Mouse (Mus musculus): ENCODE results near the gene Stim2. TPM values are rescaled to one million over a fixed set of nuclear protein-coding genes. Genes with fewer than 3 reads are reported as not detected.

Stim2 gene
- polyA plus RNA-seq, 1 experiment from 2014 or later: 16.8 TPM

DNA sequence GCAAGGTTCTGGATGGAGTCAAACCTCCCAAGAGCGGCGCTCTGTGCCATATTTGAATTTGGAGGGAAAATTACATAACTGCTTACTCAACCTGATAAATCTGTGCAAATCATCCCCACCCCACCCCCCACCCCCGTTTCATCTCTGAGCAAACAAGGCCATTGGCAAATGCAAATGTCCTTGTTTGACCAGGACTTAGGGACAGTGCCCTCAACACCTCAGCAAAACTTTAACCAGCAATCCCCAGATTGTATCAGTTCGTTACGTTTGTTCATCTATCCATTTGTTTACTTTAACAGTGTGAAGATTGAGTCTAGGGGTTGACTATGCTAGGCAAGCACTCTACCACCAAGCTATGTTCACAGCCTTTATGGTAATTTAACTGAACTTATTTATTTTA is 32.6 kb upstream of the Stim2 start:
- H3K9me3 ChIP-seq: no peaks in the 10 kb centered on the region
- WGBS: 91% methylated on average over 5 of the region's 5 CpGs
- ATAC-seq (ENCODE audit: insufficient number of reproducible peaks, insufficient read depth, low FRiP score, low TSS enrichment, low read depth): no peak

DNA sequence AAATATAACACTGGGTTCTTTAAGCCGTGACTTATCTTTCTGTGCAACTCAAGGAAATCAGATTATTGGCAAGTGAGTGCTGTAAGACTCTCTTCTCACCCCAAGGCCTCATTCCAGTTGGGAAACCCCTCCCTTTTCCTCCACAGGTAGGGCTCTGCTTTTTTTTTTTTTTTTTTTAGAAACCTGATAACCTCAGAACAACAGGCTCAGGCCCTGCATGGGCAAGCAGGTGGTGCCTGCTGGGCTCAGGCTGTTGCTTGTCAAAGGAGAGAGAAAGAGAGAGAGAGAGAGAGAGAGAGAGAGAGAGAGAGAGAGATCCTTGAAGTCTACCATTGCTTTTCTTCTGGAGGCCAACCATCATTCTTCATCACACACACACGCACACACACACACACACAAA is 30.7 kb upstream of the Stim2 start:
- no peak overlapping the region for H3K4me3 ChIP-seq (replicated peaks)
- no peaks in the 10 kb centered on the region for H3K36me3 ChIP-seq
- 89% methylated on average over 2 of the region's 2 CpGs for WGBS
- no peak overlapping the region for H3K9ac ChIP-seq (replicated peaks)
- H3K27ac ChIP-seq: no peak overlapping the region
- ATAC-seq (ENCODE audit: insufficient number of reproducible peaks, insufficient read depth, low FRiP score, low TSS enrichment, low read depth): no peak
- H3K9me3 ChIP-seq: no peaks in the 10 kb centered on the region
- H3K4me1 ChIP-seq (replicated peaks): no peaks in the 10 kb centered on the region
- H3K4me2 ChIP-seq: no peak overlapping the region
- no peaks in the 10 kb centered on the region for H3K27me3 ChIP-seq

More for the DNA sequence above, 32.6 kb upstream of the Stim2 start:
- Histone ChIP-seq H3K36me3 (no peaks in the 10 kb centered on the region), H3K27ac (no peak overlapping the region), H3K4me1 (replicated peaks) (no peaks in the 10 kb centered on the region), H3K27me3 (no peaks in the 10 kb centered on the region), H3K4me3 (replicated peaks) (no peak overlapping the region), H3K9ac (replicated peaks) (no peak overlapping the region), H3K4me2 (no peak overlapping the region)

DNA sequence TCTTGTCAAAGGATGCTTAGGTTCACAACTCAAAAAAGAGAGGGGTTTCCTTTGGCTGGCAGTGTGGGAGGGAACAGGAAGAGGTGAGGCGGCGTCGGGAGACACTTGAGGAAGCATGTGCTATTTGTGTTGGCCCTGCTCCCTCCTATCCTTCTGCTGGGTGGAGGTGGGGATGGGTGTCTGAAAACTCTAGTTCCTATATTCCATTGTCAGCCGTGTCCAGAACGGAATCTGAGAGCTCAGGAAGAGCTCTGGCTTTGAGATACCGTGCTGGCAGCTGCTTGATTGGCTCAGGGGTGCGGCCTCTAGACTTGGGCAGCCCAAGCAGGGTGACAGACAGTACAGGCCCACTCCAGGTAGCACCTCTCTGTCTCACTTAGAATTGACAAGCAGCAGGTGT is 28.1 kb upstream of the Stim2 start:
- 82% methylated on average over 7 of the region's 7 CpGs for WGBS
- Histone ChIP-seq H3K4me3 (replicated peaks) (no peak overlapping the region), H3K4me2 (no peak overlapping the region), H3K27me3 (no peaks in the 10 kb centered on the region), H3K4me1 (replicated peaks) (no peaks in the 10 kb centered on the region), H3K9me3 (no peaks in the 10 kb centered on the region), H3K27ac (no peak overlapping the region), H3K9ac (replicated peaks) (no peak overlapping the region), H3K36me3 (no peaks in the 10 kb centered on the region)
- no peak for ATAC-seq (ENCODE audit: insufficient number of reproducible peaks, insufficient read depth, low FRiP score, low TSS enrichment, low read depth)

DNA sequence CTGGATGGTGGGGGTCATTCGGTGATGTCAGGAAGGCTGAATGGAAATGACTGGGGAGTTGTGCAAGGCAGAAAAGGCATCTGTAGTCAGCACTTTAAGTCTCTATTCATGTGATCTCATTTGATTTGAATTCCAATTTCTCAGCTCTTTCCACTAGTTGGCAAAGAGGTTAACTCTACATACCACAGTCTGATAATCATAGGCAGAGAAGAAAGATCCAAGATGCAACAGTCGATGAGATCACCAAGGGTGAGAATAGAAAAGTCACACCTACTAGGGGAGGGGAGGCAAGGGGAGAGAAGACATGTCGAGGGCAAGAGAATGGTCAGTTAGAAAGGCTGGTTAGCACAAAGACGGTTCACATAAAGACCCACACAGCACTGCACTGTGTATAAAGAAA is 27.1 kb upstream of the Stim2 start:
- 86% methylated on average over 4 of the region's 4 CpGs for WGBS
- no peak overlapping the region for H3K27ac ChIP-seq
- no peaks in the 10 kb centered on the region for H3K27me3 ChIP-seq
- no peaks in the 10 kb centered on the region for H3K4me1 ChIP-seq (replicated peaks)
- H3K9me3 ChIP-seq: no peaks in the 10 kb centered on the region
- no peaks in the 10 kb centered on the region for H3K36me3 ChIP-seq
- ATAC-seq (ENCODE audit: insufficient number of reproducible peaks, insufficient read depth, low FRiP score, low TSS enrichment, low read depth): no peak
- no peak overlapping the region for H3K4me3 ChIP-seq (replicated peaks)
- H3K4me2 ChIP-seq: no peak overlapping the region
- no peak overlapping the region for H3K9ac ChIP-seq (replicated peaks)

DNA sequence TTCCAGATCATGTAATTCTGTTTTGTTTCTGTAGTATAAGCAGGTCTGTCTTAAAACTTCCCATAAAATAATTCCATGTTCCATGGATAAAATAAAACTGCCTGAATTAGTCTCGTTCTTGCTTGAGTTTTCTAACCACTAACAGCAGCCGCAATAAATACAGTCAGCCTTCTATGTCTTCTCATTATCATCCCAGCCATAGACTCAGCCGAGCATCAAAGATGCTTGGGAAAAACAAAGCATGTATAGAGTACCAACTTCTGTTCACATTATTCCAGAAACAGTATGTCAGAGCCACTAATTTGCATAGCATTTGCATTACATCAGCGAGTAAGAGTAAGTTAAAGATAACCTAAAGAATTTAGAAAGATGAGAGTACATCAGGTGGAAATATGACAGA is 25.4 kb upstream of the Stim2 start:
- Histone ChIP-seq H3K4me1 (replicated peaks) (no peaks in the 10 kb centered on the region), H3K9ac (replicated peaks) (no peak overlapping the region), H3K36me3 (no peaks in the 10 kb centered on the region), H3K4me3 (replicated peaks) (no peak overlapping the region), H3K27ac (no peak overlapping the region), H3K4me2 (no peak overlapping the region), H3K27me3 (no peaks in the 10 kb centered on the region), H3K9me3 (no peaks in the 10 kb centered on the region)
- no peak for ATAC-seq (ENCODE audit: insufficient number of reproducible peaks, insufficient read depth, low FRiP score, low TSS enrichment, low read depth)
- WGBS: 80% methylated on average over 4 of the region's 4 CpGs

DNA sequence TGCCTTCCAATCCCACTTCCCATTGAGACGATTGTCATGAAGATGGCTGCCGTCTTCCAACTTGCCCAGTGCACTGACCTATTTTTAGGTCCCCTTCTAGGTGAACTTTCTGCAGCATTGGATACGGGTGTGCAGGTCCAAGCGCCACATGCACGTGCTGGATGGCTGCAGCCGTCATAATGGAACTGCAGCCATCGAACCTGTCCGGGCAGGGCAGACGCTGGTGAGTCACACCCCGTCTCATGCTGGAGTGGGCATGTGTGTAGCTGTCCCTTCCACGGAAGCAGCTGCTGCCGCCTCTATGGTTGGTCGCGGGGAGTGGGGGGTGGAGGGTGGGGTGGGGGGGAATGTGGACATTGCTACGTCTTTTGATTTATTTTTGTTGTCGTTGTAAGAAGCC is 21.8 kb upstream of the Stim2 start:
- no peak overlapping the region for H3K4me2 ChIP-seq
- no peaks in the 10 kb centered on the region for H3K36me3 ChIP-seq
- H3K9ac ChIP-seq (replicated peaks): no peak overlapping the region
- no peak overlapping the region for H3K27ac ChIP-seq
- no peaks in the 10 kb centered on the region for H3K9me3 ChIP-seq
- no peak overlapping the region for H3K4me3 ChIP-seq (replicated peaks)
- no peak for ATAC-seq (ENCODE audit: insufficient number of reproducible peaks, insufficient read depth, low FRiP score, low TSS enrichment, low read depth)
- no peaks in the 10 kb centered on the region for H3K4me1 ChIP-seq (replicated peaks)
- H3K27me3 ChIP-seq: no peaks in the 10 kb centered on the region
- WGBS: 86% methylated on average over 16 of the region's 16 CpGs

DNA sequence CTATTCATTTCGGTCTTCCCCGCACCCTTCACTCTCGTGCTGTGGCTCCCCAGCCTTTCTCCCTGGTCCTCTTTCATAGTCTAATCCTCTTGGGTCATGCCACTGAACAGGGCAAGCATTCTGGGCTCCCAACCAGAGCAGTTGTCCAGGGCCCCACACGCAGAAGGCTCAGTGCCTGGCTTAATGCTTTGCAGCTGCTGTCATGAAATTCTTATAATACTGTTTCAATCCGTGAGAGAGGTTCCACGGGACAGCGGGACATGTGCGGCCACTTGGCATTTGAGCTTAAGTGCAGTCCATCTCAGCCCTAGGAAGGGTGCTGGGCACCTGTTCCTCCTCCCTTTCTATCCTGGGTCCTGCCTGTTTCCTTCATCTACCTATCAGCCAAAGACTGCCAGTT is 21.2 kb upstream of the Stim2 start:
- 73% methylated on average over 8 of the region's 8 CpGs for WGBS
- ATAC-seq (ENCODE audit: insufficient number of reproducible peaks, insufficient read depth, low FRiP score, low TSS enrichment, low read depth): peak; percentile 52; the same call in 1 of the 2 replicates

DNA sequence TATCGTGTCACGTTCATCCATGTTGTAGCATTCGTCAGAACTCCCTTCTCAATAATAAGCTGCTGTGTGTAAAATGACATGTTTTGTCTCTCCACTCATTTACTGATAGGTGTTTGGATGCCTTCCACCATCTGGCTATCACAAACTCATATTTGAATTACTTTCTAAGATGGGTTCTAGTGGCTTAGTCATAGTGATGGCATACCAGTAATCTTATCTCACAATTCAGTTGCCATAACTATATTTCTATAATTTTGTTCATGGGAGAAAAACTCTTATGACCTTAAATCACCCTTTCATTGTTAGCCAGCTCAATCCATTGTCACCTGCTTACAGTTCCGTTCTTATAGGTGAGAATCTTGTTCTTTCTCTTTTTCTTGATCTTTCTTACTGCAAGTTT is 14.9 kb upstream of the Stim2 start:
- Histone ChIP-seq H3K9me3 (no peaks in the 10 kb centered on the region), H3K4me3 (replicated peaks) (no peak overlapping the region), H3K4me2 (no peak overlapping the region), H3K4me1 (replicated peaks) (no peaks in the 10 kb centered on the region), H3K27ac (no peak overlapping the region), H3K27me3 (no peaks in the 10 kb centered on the region; the same call in 1 of the 2 replicates), H3K9ac (replicated peaks) (no peak overlapping the region), H3K36me3 (no peaks in the 10 kb centered on the region)
- 91% methylated on average over 4 of the region's 4 CpGs for WGBS
- no peak for ATAC-seq (ENCODE audit: insufficient number of reproducible peaks, insufficient read depth, low FRiP score, low TSS enrichment, low read depth)

More for the DNA sequence above, 21.2 kb upstream of the Stim2 start:
- Histone ChIP-seq H3K27me3 (no peaks in the 10 kb centered on the region), H3K4me1 (replicated peaks) (no peaks in the 10 kb centered on the region), H3K27ac (no peak overlapping the region), H3K36me3 (no peaks in the 10 kb centered on the region), H3K4me3 (replicated peaks) (no peak overlapping the region), H3K9me3 (no peaks in the 10 kb centered on the region), H3K9ac (replicated peaks) (no peak overlapping the region), H3K4me2 (no peak overlapping the region)

DNA sequence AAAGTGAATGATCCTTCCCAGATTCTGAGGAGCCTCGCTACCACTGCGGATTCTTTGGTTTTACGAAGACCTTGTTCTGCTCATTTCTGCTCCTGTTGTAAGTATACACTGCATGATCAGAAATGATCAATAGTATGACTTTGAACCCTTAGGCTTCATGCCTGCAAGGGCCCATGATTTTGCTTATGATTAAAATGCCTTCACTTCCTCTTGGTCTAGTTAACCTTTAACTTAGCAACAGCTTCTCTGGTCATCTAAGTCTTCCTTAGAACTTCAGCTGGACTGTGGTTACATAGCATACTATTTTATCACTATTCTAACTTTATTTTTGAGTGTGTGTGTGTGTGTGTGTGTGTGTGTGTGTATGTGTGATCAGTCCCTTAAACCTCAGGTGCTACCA is 12.7 kb upstream of the Stim2 start:
- Histone ChIP-seq H3K27ac (no peak overlapping the region), H3K4me3 (replicated peaks) (no peak overlapping the region), H3K9me3 (no peaks in the 10 kb centered on the region), H3K27me3 (no peaks in the 10 kb centered on the region; the same call in 1 of the 2 replicates), H3K4me1 (replicated peaks) (no peaks in the 10 kb centered on the region), H3K36me3 (no peaks in the 10 kb centered on the region), H3K4me2 (no peak overlapping the region), H3K9ac (replicated peaks) (no peak overlapping the region)
- no peak for ATAC-seq (ENCODE audit: insufficient number of reproducible peaks, insufficient read depth, low FRiP score, low TSS enrichment, low read depth)
- 80% methylated on average over 3 of the region's 3 CpGs for whole genome bisulfite sequencing

DNA sequence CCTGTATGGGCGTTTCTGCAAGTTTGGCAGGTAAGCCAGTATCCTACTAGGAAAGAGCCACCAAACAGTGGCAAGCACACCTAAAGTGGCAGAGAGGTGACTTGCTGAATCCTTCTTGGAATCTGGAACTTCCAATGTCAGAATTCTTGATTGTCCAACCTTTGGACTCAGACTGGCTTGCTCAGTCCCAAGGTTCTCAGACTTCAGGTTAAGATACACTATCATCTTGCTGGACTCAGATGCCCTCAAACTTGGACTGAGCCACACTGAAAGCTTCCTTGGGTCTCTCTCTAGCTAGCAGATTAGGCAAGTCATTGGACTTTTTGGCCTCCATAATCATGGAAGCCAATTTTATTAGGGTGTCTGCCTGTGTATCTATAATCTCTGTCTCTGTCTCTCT is 10.8 kb upstream of the Stim2 start:
- no peaks in the 10 kb centered on the region for H3K9me3 ChIP-seq
- no peaks in the 10 kb centered on the region for H3K36me3 ChIP-seq
- H3K27me3 ChIP-seq: peaks cover 2% of the 10 kb centered on the region; the same call in 1 of the 2 replicates
- no peak overlapping the region for H3K9ac ChIP-seq (replicated peaks)
- no peak overlapping the region for H3K27ac ChIP-seq
- H3K4me1 ChIP-seq (replicated peaks): no peaks in the 10 kb centered on the region
- H3K4me2 ChIP-seq: no peak overlapping the region
- ATAC-seq (ENCODE audit: insufficient number of reproducible peaks, insufficient read depth, low FRiP score, low TSS enrichment, low read depth): no peak
- 71% methylated on average over 1 of the region's 1 CpGs for WGBS
- H3K4me3 ChIP-seq (replicated peaks): no peak overlapping the region

DNA sequence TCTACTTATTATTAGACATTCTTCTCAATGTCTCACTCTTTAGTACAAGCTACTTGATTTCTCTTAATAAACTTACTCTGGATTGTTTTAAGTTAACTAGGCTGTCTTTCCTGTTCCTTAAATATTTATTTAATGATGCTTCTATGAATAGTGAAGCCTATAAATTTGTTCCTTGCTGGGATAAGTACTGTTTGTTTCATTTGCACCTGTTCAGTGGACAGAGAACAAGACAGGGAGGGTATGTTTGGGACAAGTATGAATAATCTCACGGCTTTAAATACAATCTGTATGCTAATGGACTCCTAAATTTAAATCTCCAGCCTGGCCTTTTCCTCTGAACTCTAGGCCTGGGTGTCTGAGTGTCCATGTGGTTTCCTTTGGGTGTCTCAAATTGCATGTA is 10.2 kb upstream of the Stim2 start:
- ATAC-seq (ENCODE audit: insufficient number of reproducible peaks, insufficient read depth, low FRiP score, low TSS enrichment, low read depth): no peak
- Histone ChIP-seq H3K9ac (replicated peaks) (no peak overlapping the region), H3K9me3 (no peaks in the 10 kb centered on the region), H3K4me2 (no peak overlapping the region), H3K27ac (no peak overlapping the region), H3K27me3 (peaks cover 7% of the 10 kb centered on the region; the same call in 1 of the 2 replicates), H3K4me3 (replicated peaks) (no peak overlapping the region), H3K4me1 (replicated peaks) (no peaks in the 10 kb centered on the region), H3K36me3 (no peaks in the 10 kb centered on the region)
- 76% methylated on average over 1 of the region's 1 CpGs for WGBS

DNA sequence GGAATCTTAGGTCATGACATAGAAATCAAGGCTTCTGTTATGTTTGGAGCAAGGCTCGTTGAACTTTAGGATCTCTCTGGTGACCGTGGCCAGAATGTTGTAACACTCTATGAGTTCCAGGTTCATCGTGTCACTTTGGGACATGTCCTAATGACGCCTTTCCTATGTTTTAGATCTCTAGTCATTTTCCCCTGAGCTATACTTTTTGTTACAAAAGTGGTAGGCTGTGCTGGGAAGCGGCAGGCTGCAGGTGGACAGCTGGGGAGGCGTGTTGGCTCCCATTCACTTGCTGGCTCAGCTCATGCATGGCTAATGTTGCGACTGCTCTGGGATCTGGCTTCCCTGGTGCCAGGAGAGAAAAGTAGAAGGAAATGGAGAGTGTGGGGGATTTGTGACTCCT is 5.7 kb upstream of the Stim2 start:
- Histone ChIP-seq H3K4me2 (no peak overlapping the region), H3K9ac (replicated peaks) (no peak overlapping the region), H3K4me3 (replicated peaks) (no peak overlapping the region), H3K36me3 (no peaks in the 10 kb centered on the region), H3K4me1 (replicated peaks) (peaks cover 7% of the 10 kb centered on the region), H3K27ac (no peak overlapping the region), H3K9me3 (no peaks in the 10 kb centered on the region), H3K27me3 (peaks cover 17% of the 10 kb centered on the region)
- WGBS: 67% methylated on average over 7 of the region's 7 CpGs
- no peak for ATAC-seq (ENCODE audit: insufficient number of reproducible peaks, insufficient read depth, low FRiP score, low TSS enrichment, low read depth)

All from limb, embryonic 12.5 days (tissue).